Mouse (Mus musculus): Measurements from ENCODE around the gene Rab3a.
A peak's percentile ranks its signal among the peaks of the same experiment; 100 is the strongest.

Rab3a gene

DNA sequence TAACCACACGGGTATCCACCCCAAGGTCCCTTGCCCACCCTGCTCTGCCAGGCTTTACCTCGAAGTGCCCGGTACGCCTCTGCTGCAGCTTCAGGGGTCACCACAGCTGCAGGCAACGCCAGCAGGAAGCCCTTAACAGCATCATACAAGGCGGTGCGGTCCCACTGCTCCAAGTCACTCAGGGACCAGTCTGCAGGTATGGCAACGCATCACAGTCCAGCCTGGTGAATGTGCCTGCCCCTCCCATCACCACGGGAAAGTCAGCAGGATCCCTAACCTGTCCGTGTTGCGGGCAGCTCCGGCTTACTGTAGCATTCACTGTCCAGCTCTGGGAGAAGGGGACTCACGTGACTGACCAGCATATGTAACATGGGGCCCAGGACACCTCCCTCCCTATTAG is 17.6 kb downstream of the Rab3a start:
- no peak for DNase-seq (ENCODE audit: extremely low read depth, insufficient read length, low spot score)

DNA sequence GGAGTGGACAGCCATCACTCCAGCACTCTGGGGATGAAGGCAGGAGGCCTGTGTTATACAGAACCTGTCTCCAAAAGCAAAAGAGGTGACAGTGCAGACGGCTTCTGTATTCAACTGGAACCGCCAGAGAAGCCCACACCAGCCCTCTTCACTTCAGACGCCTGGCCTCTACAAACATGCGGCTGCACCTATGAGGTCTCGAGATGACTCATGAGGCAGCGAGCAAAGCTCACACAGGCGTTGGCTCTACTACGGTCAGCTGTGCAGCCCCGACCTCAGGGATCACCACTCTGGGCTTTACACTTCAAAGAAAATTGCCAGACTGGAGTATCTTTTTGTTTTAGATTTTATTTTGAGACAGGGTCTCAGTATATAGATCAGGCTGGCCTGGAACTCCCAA is 18.4 kb downstream of the Rab3a start:
- peak; percentile 59 for DNase-seq (ENCODE audit: extremely low read depth, insufficient read length, low spot score)

DNA sequence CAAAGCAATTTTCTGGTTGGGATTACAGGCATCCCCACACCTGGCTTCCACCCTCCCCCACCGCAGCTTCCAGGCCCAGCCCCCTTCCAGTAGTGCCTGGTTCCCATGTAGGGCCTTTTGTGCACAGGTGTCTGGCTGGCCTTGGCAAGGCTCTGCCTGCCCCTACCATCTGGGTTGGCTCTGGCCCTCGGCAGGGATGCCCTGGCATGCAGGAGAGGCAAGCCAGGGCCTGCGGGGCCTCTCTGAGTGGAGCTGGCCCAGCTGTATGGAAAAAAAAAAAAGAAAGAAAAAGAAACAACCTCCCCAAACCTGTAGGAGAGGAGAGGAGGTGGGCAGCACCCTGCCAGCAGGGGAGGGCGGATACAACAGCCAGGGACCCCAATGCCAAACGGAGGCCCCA is 18.9 kb downstream of the Rab3a start:
- no peak for DNase-seq (ENCODE audit: extremely low read depth, insufficient read length, low spot score)

DNA sequence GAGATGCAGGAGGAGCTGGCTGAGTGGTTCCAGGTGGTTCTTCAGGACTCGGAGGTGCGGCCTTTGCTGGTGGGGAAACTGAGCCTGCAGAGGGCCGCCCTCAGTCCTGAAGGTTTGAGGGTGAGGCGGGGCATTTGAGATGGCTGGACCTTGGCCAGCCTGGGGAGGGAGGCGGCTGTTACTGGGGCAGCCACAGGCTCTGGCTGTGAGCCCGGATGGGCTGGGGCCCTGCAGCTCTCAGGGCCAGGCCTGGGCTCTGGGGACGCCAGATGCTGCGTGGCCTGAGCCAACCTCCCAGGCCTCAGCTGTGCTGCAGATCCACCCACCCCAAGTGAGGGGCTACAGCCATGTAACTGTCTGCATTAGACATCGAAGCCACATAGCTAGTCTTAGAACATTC is 19.4 kb downstream of the Rab3a start:
- peak; percentile 89 for DNase-seq (ENCODE audit: extremely low read depth, insufficient read length, low spot score)

DNA sequence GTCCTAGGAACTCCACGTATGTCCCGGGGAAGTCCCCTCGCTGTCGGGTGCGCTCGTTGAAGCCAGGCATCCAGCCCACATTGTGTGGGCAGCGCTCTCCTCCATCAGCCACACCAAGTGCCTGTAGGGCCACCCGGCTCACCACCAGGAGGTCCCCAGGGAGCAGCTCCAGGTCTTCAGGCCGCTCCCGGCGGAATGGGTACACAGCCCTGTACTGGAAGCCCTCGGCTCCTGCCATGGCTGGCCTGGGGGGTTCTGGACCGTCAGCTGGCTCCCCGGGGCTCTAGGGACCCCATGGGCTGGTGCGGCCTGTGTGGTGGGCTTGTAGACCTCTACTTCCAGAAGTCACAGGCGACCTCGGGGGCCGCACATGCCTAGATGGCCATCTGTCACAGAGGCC is 20.3 kb downstream of the Rab3a start:
- DNase-seq (ENCODE audit: extremely low read depth, insufficient read length, low spot score): peak; percentile 84

DNA sequence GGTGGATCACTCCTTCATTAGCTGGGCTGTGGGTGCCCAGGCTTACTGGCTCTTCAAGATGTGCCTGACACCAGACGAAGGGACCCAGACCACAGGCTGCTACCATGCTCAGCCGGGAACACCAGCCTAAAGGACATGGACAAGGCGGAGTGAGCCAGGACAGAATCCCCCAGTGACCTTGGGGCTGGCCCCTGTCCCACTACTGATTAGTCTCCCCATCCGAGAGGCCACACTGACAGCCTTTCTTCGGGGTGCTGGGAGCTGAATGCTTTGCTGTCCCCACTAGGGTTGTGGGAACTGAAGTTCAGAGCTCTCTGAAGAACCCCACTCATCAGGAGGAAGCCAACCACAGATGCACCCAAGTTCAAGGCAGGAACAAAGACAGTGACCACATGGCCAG is 20.7 kb downstream of the Rab3a start:
- DNase-seq (ENCODE audit: extremely low read depth, insufficient read length, low spot score): no peak

DNA sequence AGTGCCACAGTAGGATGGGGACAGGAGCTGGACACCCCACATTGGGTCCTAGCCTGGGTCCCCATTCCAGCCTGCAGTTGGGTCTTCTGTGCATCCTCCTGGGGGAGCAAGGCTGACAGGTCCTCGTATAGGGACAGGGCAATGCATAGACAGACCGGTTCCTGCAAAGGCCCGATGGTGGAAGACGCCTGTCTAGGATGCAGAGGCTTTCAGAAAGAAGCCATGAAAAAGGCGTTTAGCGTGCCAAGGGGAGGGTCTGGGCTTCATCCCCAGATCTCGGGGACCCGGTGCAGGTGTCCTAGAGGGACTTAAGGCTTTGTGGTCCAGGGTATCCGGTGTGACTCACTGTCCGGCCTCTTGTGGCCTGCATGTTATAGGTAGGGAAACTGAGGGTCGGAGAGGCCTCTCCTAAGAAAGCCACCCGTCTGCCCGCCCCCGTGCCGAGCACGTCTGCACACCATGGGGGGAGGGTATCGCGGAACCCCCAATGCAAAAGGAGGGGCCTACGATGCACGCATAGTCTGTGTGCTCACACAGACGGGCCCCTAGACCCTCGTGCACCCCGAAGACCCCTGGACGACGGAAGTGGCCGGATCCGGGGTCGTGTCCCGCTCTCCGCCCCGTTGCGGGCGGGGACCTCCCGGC is 21.5 kb downstream of the Rab3a start:
- peak; percentile 63 for DNase-seq (ENCODE audit: extremely low read depth, insufficient read length, low spot score)

DNA sequence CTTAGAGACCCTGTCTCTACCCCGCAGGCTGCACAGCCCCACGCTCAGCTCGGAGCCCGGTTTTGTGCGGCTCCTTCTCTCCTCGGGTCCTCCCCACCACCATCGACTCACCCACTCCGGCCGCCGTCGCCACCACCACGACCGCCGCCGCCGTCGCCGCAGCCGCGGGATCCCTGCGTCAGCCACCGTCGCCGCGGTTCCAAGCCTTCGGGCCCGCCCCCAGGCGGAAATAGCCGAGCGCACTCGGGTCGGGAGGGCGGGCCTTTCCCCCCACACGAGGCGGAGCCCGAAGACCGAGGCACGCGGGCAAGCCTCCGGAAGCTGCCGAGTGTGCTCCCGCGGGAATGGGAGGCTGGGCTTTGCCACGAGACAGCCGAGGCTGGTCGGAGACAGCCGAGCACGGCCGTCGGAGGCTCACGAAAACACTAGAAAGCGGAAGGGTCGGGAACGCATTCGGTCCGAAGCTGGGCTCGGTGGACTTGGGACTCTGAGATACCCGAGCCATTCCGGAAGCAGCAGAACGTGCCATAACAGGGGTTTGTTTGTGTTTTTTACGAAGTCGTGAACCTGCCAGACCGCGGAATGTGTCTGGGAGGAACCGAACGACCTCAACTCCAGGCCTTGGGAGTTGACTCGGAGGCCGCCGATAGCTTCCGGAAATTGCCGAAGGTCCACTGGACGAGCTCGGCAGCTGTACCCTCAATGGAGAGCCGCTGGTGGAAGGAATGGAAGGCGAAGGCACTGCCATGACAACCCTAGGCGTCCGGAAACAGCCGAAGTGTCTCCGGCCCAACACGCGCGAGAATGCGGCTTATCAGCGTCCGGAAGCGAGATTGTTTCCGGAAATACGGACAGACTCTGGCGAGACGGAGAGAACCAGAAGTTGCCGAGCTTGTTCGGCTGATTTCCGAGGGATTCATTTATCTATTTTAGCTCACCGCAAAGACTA is 22.3 kb downstream of the Rab3a start, which contains the start of gene Pik3r2:
TSS of gene Pik3r2 (minus strand) at position 218 of the 949 bp plus-strand sequence.
- DNase-seq (ENCODE audit: extremely low read depth, insufficient read length, low spot score): peak; percentile 96

DNA sequence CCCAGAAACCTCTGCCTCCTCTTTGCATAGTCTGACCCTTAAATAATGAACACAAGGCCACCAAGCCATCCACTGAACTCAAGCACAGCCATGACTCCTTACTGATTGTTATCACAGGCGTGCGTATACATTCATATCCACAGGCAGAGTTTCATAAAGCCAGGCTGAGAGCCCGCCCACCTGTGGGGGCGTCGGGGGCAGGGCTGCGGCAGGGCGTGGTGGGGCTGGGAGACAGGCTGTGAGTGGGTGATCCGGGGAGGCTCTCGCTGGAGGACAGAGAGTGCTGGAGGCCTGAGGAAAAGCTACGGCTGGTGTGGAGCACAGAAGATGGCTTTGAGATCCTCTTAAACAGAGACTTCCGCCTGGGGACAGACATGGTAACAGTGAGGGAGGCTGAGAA is 25.6 kb downstream of the Rab3a start:
- DNase-seq (ENCODE audit: extremely low read depth, insufficient read length, low spot score): no peak

DNA sequence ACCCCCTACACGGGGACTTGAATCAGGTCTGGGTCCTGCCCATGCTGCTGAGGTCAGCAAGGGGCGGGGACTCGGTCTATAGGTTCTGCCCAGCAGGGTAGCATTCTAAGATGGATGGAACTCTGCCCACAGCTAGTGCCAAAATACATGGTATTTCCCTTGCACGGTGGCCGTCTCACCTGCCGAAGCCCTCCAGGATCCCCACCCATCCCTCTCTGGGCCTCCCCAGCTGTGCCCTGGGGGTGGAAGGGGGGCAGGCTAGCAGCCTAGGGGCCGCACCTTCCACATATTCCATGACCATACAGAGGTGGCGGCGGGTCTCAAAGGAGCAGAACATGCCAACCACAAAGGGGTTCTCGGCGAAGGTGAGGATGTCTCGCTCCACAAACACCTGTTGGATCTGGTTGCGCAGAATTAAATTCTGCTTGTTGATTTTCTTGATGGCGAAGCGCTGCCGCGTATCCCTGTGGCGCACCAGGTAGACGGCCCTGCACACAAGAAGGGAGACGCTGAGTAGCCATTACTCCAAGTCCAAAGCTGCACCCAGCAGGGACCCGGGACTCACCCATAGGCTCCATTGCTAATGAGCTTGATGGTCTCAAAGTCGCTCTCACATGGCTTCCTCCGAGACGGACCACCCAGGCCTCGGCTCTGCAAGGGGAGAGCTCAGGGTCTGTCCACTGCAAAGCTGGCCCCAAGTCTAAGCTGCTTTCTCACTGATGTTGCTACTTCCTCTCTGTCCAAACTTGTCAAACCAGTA is 32.0 kb downstream of the Rab3a start:
- no peak for DNase-seq (ENCODE audit: extremely low read depth, insufficient read length, low spot score)

DNA sequence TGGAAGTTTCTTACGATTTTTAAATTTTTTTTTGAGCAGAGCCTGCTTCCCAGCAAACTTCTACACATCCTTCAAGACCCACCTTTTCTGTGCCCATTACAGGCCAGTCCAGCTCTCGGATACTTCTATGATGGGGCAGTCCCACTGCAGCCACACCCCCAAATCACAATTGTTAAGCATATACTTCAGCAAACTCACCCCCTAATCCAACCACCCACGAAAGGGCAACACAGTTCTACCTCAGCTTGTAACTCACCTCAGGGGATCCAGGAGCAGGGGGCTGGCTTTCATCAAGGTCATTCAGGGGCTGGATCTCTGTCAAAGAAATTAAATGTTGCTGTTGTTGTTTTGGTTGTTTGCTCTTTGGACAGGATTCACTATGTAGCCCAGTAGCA is 32.6 kb downstream of the Rab3a start:
- DNase-seq (ENCODE audit: extremely low read depth, insufficient read length, low spot score): no peak

DNA sequence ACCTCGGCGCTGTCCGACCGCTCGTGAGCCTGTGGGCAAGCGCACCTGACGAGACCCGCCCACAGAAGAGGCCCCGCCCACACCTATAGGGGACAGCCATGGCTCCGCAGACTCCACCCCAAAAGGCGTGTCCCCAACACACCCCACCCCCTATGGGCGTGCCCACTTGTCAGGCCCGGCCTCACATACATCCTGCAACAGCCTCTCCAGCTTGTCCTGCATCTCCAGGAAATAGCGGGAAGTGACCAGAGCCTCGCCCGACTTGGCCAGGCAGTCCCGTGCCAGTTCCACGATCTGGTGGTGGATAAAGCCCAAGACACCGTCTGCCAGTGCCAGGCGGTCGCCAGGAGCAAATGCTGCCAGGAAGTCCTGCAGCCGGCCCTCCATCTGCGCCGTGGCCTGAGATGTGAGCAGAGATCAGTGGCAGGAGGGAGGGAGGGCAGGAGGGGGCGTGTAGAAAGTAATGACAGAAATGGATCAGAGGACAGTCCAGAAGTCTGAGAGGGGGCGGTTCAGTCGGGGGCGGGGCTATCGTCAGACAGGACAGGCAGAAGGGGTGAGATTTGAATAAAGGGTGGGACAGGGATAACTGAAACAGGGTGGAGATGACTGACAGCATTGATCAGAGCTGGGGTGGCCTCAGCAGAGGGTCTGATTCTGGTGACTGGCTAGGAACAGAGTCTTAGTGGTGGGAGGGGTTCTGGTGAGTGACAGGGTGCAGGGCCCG is 33.6 kb downstream of the Rab3a start:
- no peak for DNase-seq (ENCODE audit: extremely low read depth, insufficient read length, low spot score)

DNA sequence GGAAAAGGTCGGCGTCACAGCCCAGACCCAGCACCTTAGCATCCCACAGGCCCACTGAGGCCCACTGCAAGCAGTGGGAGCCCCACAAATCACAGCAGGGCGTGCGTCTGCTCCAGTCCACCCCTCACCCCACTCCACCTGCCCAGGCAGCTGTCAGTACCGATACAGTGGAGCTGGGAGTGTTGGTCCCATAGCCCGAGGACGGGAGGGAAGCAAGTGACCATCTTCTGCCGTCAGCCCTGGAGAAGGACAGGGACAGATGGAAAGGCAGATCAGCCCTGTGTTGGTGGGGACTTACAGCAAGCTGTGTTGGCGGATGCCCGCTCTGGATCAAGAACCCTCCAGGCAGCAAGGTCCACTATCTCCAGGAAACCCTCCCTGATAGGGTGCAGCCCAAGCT is 34.6 kb downstream of the Rab3a start:
- no peak for DNase-seq (ENCODE audit: extremely low read depth, insufficient read length, low spot score)

DNA sequence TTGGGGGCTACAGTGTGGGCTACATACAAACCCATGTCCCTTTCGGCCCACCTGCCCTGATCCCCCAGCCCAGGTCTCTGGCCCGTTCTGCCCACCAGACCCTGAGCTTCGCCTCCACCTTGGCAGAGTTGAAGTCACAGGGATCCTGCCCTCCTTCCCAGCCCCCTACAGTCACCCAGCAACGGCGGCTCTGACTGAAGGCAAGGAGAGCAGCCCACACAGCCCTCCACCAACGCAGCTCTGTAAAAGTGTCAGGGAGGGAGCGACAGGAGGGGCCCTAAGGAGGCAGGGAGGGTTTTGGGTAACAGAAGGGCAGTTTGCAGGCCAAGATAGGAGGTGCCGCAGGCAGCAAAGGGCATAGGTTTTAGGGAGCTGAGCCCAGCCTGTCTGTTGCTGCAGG is 36.4 kb downstream of the Rab3a start:
- DNase-seq (ENCODE audit: extremely low read depth, insufficient read length, low spot score): no peak

DNA sequence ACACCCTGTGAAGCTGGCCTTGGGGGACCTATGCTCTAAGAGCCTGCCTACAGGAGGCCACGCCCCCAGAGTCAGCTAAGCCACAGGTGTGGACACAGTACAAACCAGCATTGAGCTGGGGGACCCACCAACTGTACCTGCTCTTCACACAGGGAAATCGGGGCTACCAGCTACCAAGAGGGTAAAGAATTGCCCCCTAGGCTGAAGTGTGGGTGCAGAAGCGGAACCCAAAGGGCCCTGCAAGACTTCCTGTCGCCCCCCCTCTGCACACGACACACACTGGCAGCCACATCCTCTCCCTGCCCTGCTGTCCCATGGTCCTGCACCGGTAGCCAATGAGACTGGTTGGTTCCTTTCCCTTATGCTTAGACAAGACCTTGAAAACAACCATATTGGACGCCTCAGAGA is 36.8 kb downstream of the Rab3a start:
- peak; percentile 81 for DNase-seq (ENCODE audit: extremely low read depth, insufficient read length, low spot score)

DNA sequence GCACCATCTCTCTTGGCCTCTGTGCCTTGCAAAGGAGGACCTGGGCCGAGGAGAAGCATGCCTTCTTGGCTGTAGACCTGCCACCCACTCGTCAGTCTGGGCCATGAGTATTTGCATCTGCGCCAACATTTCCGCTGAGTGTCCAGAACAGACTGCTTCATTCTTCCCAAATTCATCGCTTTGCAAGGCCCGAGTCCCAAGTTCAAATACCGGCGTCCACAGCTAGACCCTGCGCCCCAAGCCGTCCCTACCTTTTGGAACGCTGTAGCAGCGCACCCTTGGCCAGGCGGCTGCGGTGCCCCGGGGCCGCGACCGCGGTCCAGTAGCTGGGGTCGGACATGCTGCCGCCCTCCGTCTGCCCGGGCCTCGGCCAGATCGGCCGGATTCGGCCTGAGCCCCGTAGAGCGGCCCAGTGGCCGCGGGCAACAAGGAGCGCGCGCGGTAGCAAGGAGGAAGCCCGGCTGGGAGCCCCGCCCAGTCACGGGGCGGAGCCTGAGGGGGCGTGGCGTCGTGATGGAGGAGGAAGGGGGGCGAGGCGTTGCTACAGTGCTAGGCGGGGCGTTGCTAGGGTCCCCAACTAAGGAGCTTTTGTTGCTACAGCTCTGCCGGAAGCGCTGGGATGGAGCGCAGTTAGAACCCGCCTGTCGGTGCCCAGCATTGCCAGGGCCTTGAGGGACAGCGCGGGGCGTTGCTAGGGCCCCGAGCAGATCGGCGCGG is 37.7 kb downstream of the Rab3a start:
- DNase-seq (ENCODE audit: extremely low read depth, insufficient read length, low spot score): peak; percentile 97

DNA sequence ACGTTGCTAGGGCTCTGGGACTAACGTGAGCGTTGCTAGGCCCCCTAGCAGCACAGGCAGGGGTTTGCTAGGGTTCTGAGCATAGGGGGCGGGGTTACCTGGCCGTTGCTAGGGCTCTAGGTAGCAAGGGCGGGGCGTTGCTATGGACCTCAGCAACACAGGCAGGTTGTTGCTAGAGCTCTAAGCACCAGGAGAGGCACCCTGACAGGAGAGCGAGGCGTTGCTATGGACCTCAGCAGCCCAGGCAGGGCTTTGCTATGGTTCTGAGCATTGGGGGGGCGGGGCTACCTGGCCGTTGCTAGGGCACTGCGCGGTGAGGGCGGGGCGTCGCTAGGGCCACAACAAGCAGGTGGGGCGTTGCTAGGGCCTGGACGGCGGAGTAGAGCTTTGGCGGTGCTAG is 38.2 kb downstream of the Rab3a start:
- DNase-seq (ENCODE audit: extremely low read depth, insufficient read length, low spot score): no peak

DNA sequence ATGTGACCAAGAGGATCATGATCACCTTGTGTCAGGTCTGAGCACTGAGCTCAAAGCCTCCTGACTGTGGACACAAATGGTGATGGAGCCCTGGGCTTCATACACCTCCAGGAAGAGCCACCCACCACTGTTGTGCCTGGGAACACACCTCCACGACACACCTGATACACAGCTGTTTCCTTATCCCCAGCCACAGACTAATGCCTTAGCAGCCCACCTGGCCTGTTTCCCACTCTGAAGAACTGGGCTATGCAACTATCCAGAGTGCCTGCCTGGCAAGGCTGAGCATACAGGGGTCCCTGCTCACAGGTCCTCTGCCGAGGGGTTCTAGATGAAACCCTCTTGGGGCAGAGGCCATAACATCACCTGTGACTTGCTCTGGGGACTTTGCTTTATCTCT is 39.7 kb downstream of the Rab3a start:
- DNase-seq (ENCODE audit: extremely low read depth, insufficient read length, low spot score): no peak

DNA sequence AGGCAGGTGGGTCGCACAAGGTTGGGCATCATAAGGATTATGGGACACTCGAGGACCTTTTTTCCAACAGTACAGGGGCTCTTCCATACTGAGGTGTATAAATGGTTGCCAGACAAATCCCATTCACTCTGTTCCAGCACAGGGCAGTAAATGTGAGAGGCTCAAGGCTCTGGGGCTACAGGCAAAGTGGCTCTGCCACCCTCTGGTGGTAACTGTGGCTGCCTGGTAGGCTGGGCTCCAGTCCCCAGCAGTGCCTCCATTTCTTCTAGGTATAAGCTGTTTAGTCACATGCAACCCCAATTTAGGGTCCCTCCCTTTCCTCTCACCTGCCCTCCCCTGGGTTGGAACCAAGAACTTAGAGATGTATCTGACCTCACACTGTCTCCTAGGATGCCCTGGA is 40.9 kb downstream of the Rab3a start:
- no peak for DNase-seq (ENCODE audit: extremely low read depth, insufficient read length, low spot score)

All from 3134 (cell line).